Mouse (Mus musculus) frontal cortex, adult 2 months (tissue): Measurements from ENCODE around the gene Mrpl24. TPM values are rescaled to one million over a fixed set of nuclear protein-coding genes. Genes with fewer than 3 reads are reported as not detected.

ENCODE experiments used
- DNase-seq, 2 experiments: peaks; one replicate each; pipeline ENCODE4 v3.0.0; 2022; ENCODE audit warnings: low spot score in 1 of 2; ENCODE audit errors: extremely low spot score in 1 of 2
- polyA plus RNA-seq: library from polyadenylated mRNA; depleted of rRNA; stranded (reverse); fragments of >200 nt; gene quantifications from 2 replicates; pipeline ENCODE4 v1.2.3, GENCODE M21; 2012; rRNA removed

Gene Mrpl24
- polyA plus RNA-seq, 1 experiment, result 80.0 TPM

GRCm38 (mm10) chr3:87972203-87972664 lies 52.9 kb downstream of the Mrpl24 start:
- DNase-seq, result no peak

- no peak for DNase-seq
Measured at GRCm38 (mm10) chr3:87972776-87973175, 53.5 kb downstream of the Mrpl24 start.

Other genes with a start within 250 kb of the Mrpl24 start
- 0.19 and 0.40 TPM in 2 replicates for gene Lrrc71, start 170.9 kb upstream of the Mrpl24 start, polyA plus RNA-seq
- 0.08 and 0.19 TPM in 2 replicates for gene Ntrk1, start 124.3 kb upstream of the Mrpl24 start, polyA plus RNA-seq
- 0.38 and 0.46 TPM in 2 replicates for gene Insrr, start 122.6 kb upstream of the Mrpl24 start, polyA plus RNA-seq
- gene Pear1, start 95.2 kb upstream of the Mrpl24 start, polyA plus RNA-seq, result 9.9 and 10.2 TPM in 2 replicates
- gene Sh2d2a, start 72.8 kb upstream of the Mrpl24 start, polyA plus RNA-seq, result 0.02 and 0.06 TPM in 2 replicates
- 38.8 and 40.2 TPM in 2 replicates for gene Prcc, start 33.9 kb upstream of the Mrpl24 start, polyA plus RNA-seq
- gene Hdgf, start 13.2 kb upstream of the Mrpl24 start, polyA plus RNA-seq, result 171 and 183 TPM in 2 replicates
- 12.9 and 13.9 TPM in 2 replicates for gene Isg20l2, start 10.8 kb downstream of the Mrpl24 start, polyA plus RNA-seq
- 42.4 and 46.4 TPM in 2 replicates for gene Rrnad1, start 11.2 kb downstream of the Mrpl24 start, polyA plus RNA-seq
- 9.2 and 11.0 TPM in 2 replicates for gene Crabp2, start 29.2 kb downstream of the Mrpl24 start, polyA plus RNA-seq
- gene Nes, start 51.6 kb downstream of the Mrpl24 start, polyA plus RNA-seq, result 4.3 and 4.8 TPM in 2 replicates
- gene Bcan, start 80.7 kb downstream of the Mrpl24 start, polyA plus RNA-seq, result 359 and 380 TPM in 2 replicates
- 28.5 and 39.4 TPM in 2 replicates for gene Hapln2, start 108.1 kb downstream of the Mrpl24 start, polyA plus RNA-seq
- gene Gpatch4, start 123.6 kb downstream of the Mrpl24 start, polyA plus RNA-seq, result 13.7 and 14.4 TPM in 2 replicates
- 79.5 and 90.3 TPM in 2 replicates for gene Naxe, start 139.0 kb downstream of the Mrpl24 start, polyA plus RNA-seq
- gene Ttc24, start 158.8 kb downstream of the Mrpl24 start, polyA plus RNA-seq, result not detected in 2 replicates
- 0.64 and 0.74 TPM in 2 replicates for gene Iqgap3, start 162.5 kb downstream of the Mrpl24 start, polyA plus RNA-seq
- gene Mef2d, start 222.9 kb downstream of the Mrpl24 start, polyA plus RNA-seq, result 137 and 138 TPM in 2 replicates